Mouse (Mus musculus): Measurements from ENCODE around the gene Camkk2.

The Camkk2 gene

DNA sequence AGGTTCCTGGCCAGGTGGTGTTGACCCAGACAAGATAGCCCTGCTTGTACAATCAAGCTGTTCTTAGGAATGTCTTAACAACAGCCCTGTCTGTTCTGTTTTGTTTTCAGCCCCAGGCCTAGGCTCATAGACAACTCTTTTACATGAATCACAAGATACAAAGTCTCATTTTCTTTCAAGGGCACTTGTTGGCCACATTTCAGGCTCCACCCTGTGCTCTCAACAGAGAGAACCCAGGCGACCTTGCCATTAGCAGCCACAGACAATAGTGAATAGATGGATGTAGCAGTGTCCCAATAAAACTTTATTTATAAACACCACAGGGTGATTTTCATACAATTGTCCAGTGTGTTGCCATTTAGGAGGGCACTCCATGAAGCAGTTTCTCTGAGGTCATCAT is 2.9 kb upstream of the Camkk2 start:
- DNase-seq (ENCODE audit: low read depth, low spot score): no peak

- DNase-seq (ENCODE audit: low read depth, low spot score): no peak
Measured at GRCm38 (mm10) chr5:122780791-122781432, 1.7 kb upstream of the Camkk2 start.

GRCm38 (mm10) chr5:122778231-122779226 is 680 bp downstream of the Camkk2 start:
- no peak for DNase-seq (ENCODE audit: low read depth, low spot score)

DNA sequence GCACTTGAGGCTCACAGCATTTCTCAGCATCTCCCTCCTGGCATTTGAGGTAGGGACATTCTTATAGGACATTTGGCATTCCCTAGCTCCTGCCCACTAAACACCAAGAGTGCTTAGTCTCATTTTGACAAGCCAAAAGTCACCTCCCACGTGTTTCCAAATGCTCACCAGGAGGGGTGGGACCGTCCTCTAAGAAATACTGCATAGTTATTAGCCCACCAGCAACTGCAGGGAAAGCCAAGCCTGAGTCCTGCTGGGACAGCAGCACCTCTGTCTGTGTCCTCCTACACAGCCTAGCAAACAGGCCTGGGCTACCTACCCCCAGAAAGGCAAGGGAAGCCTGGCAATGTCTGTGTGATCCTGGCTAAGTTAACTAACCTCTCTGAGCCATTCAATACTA is 1.9 kb downstream of the Camkk2 start:
- no peak for DNase-seq (ENCODE audit: low read depth, low spot score)

- DNase-seq (ENCODE audit: low read depth, low spot score): no peak
Measured at GRCm38 (mm10) chr5:122775646-122776286, 3.4 kb downstream of the Camkk2 start.

GRCm38 (mm10) chr5:122774743-122775611 is 4.2 kb downstream of the Camkk2 start:
- no peak for DNase-seq (ENCODE audit: low read depth, low spot score)

DNA sequence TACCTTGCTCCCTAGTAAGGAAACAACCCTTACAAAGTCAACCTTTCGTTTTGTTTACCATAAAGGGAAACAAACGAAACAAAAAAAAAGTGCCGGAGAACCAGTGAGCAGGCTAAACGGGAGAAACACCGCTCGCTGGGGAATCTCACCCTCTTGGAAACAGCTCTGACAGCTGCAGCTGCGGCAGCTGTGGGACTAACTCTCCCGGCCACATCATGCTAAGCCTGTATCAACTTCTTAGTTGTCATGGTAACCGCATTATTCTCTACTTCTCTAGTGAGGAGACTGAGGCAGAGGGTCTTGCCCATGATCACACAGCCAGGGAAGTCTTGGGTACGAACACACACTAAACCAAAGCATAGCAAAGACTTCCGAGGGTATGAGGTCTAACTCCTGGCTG is 5.5 kb downstream of the Camkk2 start:
- no peak for DNase-seq (ENCODE audit: low read depth, low spot score)

GRCm38 (mm10) chr5:122771428-122771827 is 7.8 kb downstream of the Camkk2 start:
- no peak for DNase-seq (ENCODE audit: low read depth, low spot score)

DNA sequence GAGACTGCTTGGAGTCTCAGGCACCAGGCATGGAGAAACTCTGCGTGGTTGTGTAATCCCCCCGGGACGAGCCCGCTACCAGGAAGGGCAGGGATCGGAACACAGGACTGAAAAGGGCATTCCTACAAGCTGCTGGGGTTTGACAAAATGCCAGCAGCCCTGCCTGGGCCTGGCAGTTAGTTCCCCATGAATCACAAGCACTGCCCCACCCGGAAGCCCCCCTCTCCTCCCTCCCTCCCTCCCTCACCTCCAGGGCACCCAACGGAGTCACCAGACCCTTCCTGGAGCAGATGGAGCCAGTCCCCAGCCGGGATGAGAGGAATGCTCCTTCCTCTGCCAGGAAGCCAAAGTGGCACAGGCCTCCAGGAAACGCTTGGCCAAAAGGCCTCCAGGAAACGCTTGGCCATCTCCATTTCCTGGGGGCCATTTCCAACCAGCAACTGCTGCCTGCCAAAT is 8.4 kb downstream of the Camkk2 start:
- no peak for DNase-seq (ENCODE audit: low read depth, low spot score)

GRCm38 (mm10) chr5:122770304-122770703 is 8.9 kb downstream of the Camkk2 start:
- no peak for DNase-seq (ENCODE audit: low read depth, low spot score)

DNA sequence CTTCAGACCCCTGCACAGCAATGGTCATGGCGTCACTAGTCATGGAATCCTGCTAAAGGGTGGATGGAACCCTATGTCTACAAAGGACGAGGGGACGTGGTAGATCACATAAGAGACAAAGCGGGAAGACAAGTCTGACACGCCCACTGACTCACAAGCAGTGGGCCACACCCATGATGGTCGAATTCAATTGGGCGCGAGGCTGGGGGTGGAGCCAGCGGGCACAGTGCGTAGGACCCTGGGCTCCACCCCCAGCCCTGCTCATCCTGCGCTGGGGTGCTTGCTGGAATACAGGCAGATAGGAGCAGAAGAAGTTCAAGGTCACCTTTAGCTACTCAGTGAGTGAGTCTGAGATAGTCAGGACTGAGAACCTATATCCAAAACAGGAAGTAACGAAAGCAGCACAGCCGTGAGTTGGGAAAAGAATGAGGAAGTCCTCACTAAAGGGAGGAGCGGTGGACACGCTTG is 10.1 kb downstream of the Camkk2 start:
- DNase-seq (ENCODE audit: low read depth, low spot score): no peak

- DNase-seq (ENCODE audit: low read depth, low spot score): no peak
Measured at GRCm38 (mm10) chr5:122767283-122767682, 11.9 kb downstream of the Camkk2 start.

- DNase-seq (ENCODE audit: low read depth, low spot score): no peak
Measured at GRCm38 (mm10) chr5:122764032-122764464, 15.2 kb downstream of the Camkk2 start.

GRCm38 (mm10) chr5:122763271-122764031 is 15.8 kb downstream of the Camkk2 start:
- DNase-seq (ENCODE audit: low read depth, low spot score): no peak

DNA sequence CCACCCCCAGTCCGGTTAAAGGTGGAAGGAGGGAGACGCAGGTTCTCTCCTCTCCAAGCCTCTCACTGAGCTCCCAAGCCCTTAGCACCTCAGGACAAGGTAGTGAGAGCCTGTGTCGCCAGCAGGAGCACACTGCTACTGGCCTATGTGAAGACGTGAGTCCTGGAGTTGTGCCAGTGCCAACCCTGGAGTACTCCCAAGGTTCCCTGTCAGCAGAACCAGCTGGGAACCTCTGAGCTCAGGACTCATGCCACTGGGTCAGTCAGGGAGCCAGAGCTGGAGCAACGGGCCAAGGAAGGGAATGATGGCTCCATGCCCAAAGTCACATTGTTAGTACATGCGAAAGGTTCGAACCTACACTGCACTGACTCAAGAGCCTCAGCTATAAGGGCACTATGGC is 22.5 kb downstream of the Camkk2 start:
- DNase-seq (ENCODE audit: low read depth, low spot score): no peak

DNA sequence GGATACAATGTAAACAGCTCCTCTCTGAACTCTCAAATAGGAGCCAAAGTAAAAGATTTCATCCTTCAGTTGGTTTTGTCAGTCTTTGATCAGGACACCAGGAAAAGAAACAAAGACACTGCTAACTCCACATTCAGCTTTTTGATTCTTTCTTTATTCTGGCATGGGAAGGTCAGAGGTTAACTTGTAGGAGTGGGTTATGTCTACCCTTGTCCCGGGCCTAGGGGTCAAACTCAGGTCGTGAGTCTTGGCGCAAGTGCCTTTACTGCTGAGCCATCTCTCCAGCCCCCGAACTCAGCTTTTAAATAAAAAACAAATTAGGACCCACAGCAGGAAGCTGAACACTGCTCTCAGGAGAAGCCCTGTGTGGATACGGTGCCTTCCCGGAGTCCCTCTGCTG is 23.1 kb downstream of the Camkk2 start:
- DNase-seq (ENCODE audit: low read depth, low spot score): no peak

- DNase-seq (ENCODE audit: low read depth, low spot score): no peak
Measured at GRCm38 (mm10) chr5:122755620-122756019, 23.6 kb downstream of the Camkk2 start.

GRCm38 (mm10) chr5:122754477-122754876 is 24.7 kb downstream of the Camkk2 start:
- DNase-seq (ENCODE audit: low read depth, low spot score): no peak

- DNase-seq (ENCODE audit: low read depth, low spot score): no peak
Measured at GRCm38 (mm10) chr5:122747950-122748349, 31.3 kb downstream of the Camkk2 start.

GRCm38 (mm10) chr5:122743880-122744422 is 35.3 kb downstream of the Camkk2 start:
- DNase-seq (ENCODE audit: low read depth, low spot score): no peak

Measured in brain, embryonic 18.5 days (tissue).